Mouse (Mus musculus): ENCODE results near the gene Emx2.

DNA sequence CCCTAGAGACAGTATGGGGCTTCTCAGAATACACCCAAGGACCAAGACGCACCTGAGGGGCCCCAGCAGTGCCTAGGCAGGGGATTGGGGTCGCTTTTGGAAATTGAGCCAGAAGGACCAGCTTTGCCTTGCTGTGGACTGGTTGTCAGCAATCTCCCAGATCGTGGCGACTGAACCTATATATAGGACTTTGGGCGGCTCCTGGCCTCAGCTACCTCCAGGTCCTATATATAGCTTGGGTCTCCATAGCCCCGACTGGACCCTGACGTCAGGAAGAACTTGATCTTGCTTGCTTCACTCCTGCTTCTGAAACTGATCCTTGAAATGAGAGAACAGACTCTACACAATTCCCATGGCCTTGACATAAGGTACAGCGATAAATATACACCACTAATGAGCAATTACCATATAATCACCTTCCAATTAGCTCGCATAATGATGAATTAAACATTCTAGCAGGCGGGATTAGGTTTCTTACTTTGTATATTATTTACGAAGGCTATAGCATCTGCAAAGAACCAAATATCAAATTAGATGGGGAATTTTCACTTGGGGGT lies 12.0 kb downstream of the Emx2 start:
- TF ChIP-seq CTCF (IDR thresholded peaks at IDR 0.05; ENCODE audit: insufficient read depth, low read depth, low read length) (no peak), POLR2A (IDR thresholded peaks at IDR 0.05; ENCODE audit: insufficient read depth, low read depth, low read length) (no peak)
